Mouse (Mus musculus): Measurements from ENCODE around the gene Ccng1. TPM values are rescaled to one million over a fixed set of nuclear protein-coding genes. Genes with fewer than 3 reads are reported as not detected.
"Not testable (repeated sequence)": the region's sequence is repeated elsewhere in the genome, so short reads cannot be mapped to it uniquely, and the experiment has no call there.

Ccng1 gene
- total RNA-seq, 2 experiments from 2014 or later: 58.0 to 64.0 TPM

DNA sequence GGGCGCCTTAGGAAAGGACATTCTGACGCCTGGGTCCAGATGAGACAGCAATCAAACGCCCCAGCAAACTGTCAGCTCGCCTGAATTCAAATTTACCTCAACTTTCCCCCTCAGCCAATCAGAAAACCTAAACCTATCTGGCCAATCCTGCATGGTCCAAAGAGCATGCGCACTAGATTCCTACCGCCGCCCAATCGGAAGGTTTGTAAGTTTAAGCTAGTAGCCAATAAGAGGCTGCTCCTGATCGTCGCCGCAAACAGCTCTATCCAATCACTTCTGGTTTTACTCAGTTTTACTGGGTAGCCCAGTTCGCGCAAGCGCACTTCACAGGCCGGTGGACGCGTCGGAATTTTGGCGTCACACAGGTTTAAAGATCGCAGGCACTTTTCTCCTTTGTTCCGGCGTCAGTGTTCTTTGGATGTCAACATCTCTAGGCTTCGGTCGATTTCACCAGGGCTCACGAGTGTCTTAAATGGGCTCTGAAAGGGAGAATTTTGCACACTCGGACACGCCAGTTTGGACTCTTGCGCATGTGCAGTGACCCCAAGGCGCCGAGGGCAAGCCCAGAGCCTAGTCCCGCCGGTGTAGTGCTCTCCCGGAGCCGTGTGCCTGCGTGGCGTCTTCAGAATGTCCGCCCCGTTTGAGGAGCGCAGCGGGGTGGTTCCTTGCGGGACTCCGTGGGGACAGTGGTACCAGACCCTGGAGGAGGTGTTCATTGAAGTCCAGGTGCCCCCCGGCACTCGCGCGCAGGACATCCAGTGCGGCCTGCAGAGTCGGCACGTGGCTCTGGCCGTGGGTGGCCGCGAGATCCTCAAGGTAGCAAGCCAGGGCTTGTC lies 21.6 kb downstream of the Ccng1 start, which contains the start of the genes Hmmr and Nudcd2:
TSS of gene Hmmr (minus strand) at position 84 of the 836 bp plus-strand sequence.
TSS of gene Nudcd2 (plus strand) at position 329 of the 836 bp plus-strand sequence.
- peak; percentile 80 to 81 for DNase-seq (ENCODE audit: extremely low spot score in 1 of 2, low spot score in 1 of 2)

GRCm38 (mm10) chr11:40732997-40733338 lies 22.1 kb downstream of the Ccng1 start:
- DNase-seq (ENCODE audit: extremely low spot score in 1 of 2, low spot score in 1 of 2): no peak

DNA sequence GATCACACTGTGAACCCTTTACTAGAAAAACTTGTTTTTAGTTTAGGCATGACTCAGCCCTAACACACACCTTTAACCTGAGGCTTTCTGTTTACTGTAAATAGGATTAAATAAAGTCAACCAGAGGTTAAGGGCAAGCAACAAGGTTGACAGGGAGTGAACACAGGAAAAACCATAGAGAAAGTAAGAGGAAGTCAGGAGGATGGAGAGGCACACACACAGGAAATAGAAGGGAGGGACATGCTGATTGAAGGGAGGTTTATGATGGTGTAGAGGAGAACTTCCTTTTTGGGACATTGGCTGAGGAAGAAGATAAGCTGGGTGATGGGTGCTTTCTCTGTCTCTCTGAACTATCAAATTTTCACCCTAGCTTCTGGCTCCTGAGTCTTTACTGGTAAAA lies 36.8 kb downstream of the Ccng1 start:
- DNase-seq (ENCODE audit: extremely low spot score in 1 of 2, low spot score in 1 of 2): no peak

- peak in 1 of 2 experiments; percentile 7 for DNase-seq (ENCODE audit: extremely low spot score in 1 of 2, low spot score in 1 of 2)
Measured at GRCm38 (mm10) chr11:40715524-40715923, 39.6 kb downstream of the Ccng1 start.

- no peak for DNase-seq (ENCODE audit: extremely low spot score in 1 of 2, low spot score in 1 of 2)
Measured at GRCm38 (mm10) chr11:40713858-40714257, 41.3 kb downstream of the Ccng1 start.

GRCm38 (mm10) chr11:40709899-40710298 lies 45.2 kb downstream of the Ccng1 start:
- DNase-seq (ENCODE audit: extremely low spot score in 1 of 2, low spot score in 1 of 2): not testable (repeated sequence)

Other genes starting within 250 kb of the Ccng1 start
- gene Mat2b, start 60.1 kb downstream of the Ccng1 start, total RNA-seq (2021): 100 to 1,000 TPM; 124 to 125 TPM
- gene Hmmr, start 21.9 kb downstream of the Ccng1 start, total RNA-seq (2021): under 1 TPM; 0.61 to 0.69 TPM
- gene Nudcd2, start 21.6 kb downstream of the Ccng1 start, total RNA-seq (2021): 10 to 100 TPM; 18.7 to 25.4 TPM